Mouse (Mus musculus): Measurements from ENCODE around the gene Arhgef10l. TPM values are rescaled to one million over a fixed set of nuclear protein-coding genes. Genes with fewer than 3 reads are reported as not detected.
A peak's percentile ranks its signal among the peaks of the same experiment; 100 is the strongest.

Gene Arhgef10l
- polyA plus RNA-seq, 1 experiment from 2014 or later, result 6.7 TPM

- no peaks in the 10 kb centered on the region for H3K27me3 ChIP-seq (replicated peaks; ENCODE audit: control insufficient read depth, insufficient read depth, low read length)
- ATAC-seq (replicated peaks; ENCODE audit: low FRiP score) (no peak), DNase-seq (ENCODE audit: low spot score) (no peak)
- no peak overlapping the region for H3K4me2 ChIP-seq
- peak overlapping the region; percentile 16; the same call in 1 of the 2 replicates for H3K27ac ChIP-seq (ENCODE audit: low read depth, low read length)
- H3K4me1 ChIP-seq (replicated peaks; ENCODE audit: control insufficient read depth, insufficient read depth, low read length), result peaks cover 44% of the 10 kb centered on the region
- H3K36me3 ChIP-seq (ENCODE audit: control insufficient read depth, insufficient read depth, low read length), result no peaks in the 10 kb centered on the region
- H3K9me3 ChIP-seq (ENCODE audit: control insufficient read depth, low read length), result no peaks in the 10 kb centered on the region
- H3K9ac ChIP-seq (ENCODE audit: low read depth, low read length), result no peak overlapping the region
- no peak overlapping the region for H3K4me3 ChIP-seq (ENCODE audit: low read depth, low read length)
- WGBS, result 47% methylated on average over 12 of the region's 12 CpGs
These were observed 22.4 kb upstream of the Arhgef10l start for GRCm38 (mm10) chr4:140688044-140688825.

- Histone ChIP-seq H3K9me3 (ENCODE audit: control insufficient read depth, low read length) (no peaks in the 10 kb centered on the region), H3K4me2 (peak overlapping the region; percentile 55), H3K27me3 (replicated peaks; ENCODE audit: control insufficient read depth, insufficient read depth, low read length) (no peaks in the 10 kb centered on the region), H3K27ac (ENCODE audit: low read depth, low read length) (peak overlapping the region; percentile 92), H3K4me3 (ENCODE audit: low read depth, low read length) (peak overlapping the region; percentile 35; the same call in 1 of the 2 replicates), H3K4me1 (replicated peaks; ENCODE audit: control insufficient read depth, insufficient read depth, low read length) (peaks cover 37% of the 10 kb centered on the region), H3K9ac (ENCODE audit: low read depth, low read length) (peak overlapping the region; percentile 52), H3K36me3 (ENCODE audit: control insufficient read depth, insufficient read depth, low read length) (no peaks in the 10 kb centered on the region)
- 27% methylated on average over 6 of the region's 6 CpGs for WGBS
- DNase-seq (ENCODE audit: low spot score) (no peak), ATAC-seq (replicated peaks; ENCODE audit: low FRiP score) (no peak)
These were observed 19.1 kb upstream of the Arhgef10l start for GRCm38 (mm10) chr4:140684881-140685303.

- no peaks in the 10 kb centered on the region for H3K36me3 ChIP-seq (ENCODE audit: control insufficient read depth, insufficient read depth, low read length)
- peak overlapping the region; percentile 35 for H3K4me3 ChIP-seq (ENCODE audit: low read depth, low read length)
- peak overlapping the region; percentile 52 for H3K9ac ChIP-seq (ENCODE audit: low read depth, low read length)
- H3K9me3 ChIP-seq (ENCODE audit: control insufficient read depth, low read length), result no peaks in the 10 kb centered on the region
- ATAC-seq (replicated peaks; ENCODE audit: low FRiP score) (peak; percentile 91), DNase-seq (ENCODE audit: low spot score) (peak; percentile 80)
- H3K4me1 ChIP-seq (replicated peaks; ENCODE audit: control insufficient read depth, insufficient read depth, low read length), result peaks cover 32% of the 10 kb centered on the region
- WGBS, result 3% methylated on average over 16 of the region's 16 CpGs
- peak overlapping the region; percentile 55 for H3K4me2 ChIP-seq
- H3K27me3 ChIP-seq (replicated peaks; ENCODE audit: control insufficient read depth, insufficient read depth, low read length), result no peaks in the 10 kb centered on the region
- H3K27ac ChIP-seq (ENCODE audit: low read depth, low read length), result peak overlapping the region; percentile 92
These were observed 18.5 kb upstream of the Arhgef10l start for GRCm38 (mm10) chr4:140684141-140684871.

DNA sequence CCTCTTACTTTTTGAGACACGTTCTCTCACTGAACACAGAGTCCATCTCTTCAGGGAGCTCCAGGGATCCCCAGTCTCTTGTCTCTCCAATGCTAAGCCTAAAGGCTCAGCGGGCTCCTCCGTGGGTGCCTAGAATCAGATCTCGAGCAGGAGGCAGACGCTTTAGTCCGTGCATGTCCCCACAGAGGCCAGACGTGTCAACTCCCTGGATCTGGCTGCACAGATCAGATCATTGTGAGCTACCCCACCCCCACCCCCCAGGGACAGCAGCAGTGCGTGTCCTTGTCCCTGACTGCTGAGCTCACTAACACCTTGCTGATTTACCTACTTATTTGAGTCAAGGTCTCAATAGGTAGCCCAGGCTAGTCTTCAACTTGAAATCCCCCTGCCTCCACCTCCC lies 17.8 kb upstream of the Arhgef10l start:
- Histone ChIP-seq H3K27me3 (replicated peaks; ENCODE audit: control insufficient read depth, insufficient read depth, low read length) (no peaks in the 10 kb centered on the region), H3K27ac (ENCODE audit: low read depth, low read length) (peak overlapping the region; percentile 92), H3K4me3 (ENCODE audit: low read depth, low read length) (peak overlapping the region; percentile 35), H3K9ac (ENCODE audit: low read depth, low read length) (peak overlapping the region; percentile 52), H3K9me3 (ENCODE audit: control insufficient read depth, low read length) (no peaks in the 10 kb centered on the region), H3K4me1 (replicated peaks; ENCODE audit: control insufficient read depth, insufficient read depth, low read length) (peaks cover 26% of the 10 kb centered on the region), H3K36me3 (ENCODE audit: control insufficient read depth, insufficient read depth, low read length) (no peaks in the 10 kb centered on the region), H3K4me2 (peak overlapping the region; percentile 55)
- peak; percentile 68 for ATAC-seq (replicated peaks; ENCODE audit: low FRiP score)
- no peak for DNase-seq (ENCODE audit: low spot score)
- WGBS, result 19% methylated on average over 8 of the region's 8 CpGs

DNA sequence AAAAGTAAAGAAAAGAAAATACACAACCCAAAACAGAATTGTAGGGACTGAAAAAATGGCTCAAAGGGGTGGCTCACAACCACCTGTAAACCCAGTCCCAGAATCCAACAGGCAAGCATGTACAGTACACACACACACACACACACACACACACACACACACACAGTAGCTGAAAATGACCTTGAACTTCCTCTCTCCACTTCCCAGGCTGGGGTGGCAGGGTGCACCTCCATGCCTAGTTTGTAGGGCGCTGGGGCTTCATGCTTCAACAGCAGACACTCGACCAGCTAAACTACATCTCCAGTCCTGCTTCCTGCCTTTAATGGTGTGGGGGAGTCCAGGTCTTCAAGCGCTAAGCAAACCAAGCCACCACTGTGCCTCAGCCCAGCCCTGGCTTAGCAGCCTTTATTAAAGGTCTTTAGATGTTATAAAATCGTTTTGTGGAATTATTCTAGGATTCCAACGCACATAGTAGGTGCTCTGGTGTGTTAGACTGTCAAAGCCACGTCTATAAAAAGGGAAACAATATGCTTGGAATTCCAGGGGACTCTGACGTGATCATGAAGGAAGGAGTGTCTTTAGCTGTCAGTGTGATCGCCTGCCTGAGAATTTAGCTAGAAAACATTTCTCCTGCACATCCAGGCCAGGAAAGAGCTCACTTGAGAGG lies 15.1 kb upstream of the Arhgef10l start:
- Histone ChIP-seq H3K4me2 (no peak overlapping the region), H3K4me1 (replicated peaks; ENCODE audit: control insufficient read depth, insufficient read depth, low read length) (peaks cover 20% of the 10 kb centered on the region), H3K27ac (ENCODE audit: low read depth, low read length) (0 out of 2 replicates have a peak overlapping the region, but pooled peaks have one; percentile 1), H3K9me3 (ENCODE audit: control insufficient read depth, low read length) (no peaks in the 10 kb centered on the region), H3K27me3 (replicated peaks; ENCODE audit: control insufficient read depth, insufficient read depth, low read length) (no peaks in the 10 kb centered on the region), H3K9ac (ENCODE audit: low read depth, low read length) (no peak overlapping the region), H3K4me3 (ENCODE audit: low read depth, low read length) (no peak overlapping the region), H3K36me3 (ENCODE audit: control insufficient read depth, insufficient read depth, low read length) (no peaks in the 10 kb centered on the region)
- DNase-seq (ENCODE audit: low spot score), result no peak
- WGBS, result 42% methylated on average over 8 of the region's 8 CpGs
- ATAC-seq (replicated peaks; ENCODE audit: low FRiP score), result no peak

GRCm38 (mm10) chr4:140679723-140680380 lies 14.0 kb upstream of the Arhgef10l start:
- H3K4me1 ChIP-seq (replicated peaks; ENCODE audit: control insufficient read depth, insufficient read depth, low read length), result peaks cover 14% of the 10 kb centered on the region
- no peak overlapping the region for H3K9ac ChIP-seq (ENCODE audit: low read depth, low read length)
- ATAC-seq (replicated peaks; ENCODE audit: low FRiP score), result no peak

GRCm38 (mm10) chr4:140679038-140679437 lies 13.2 kb upstream of the Arhgef10l start:
- H3K4me3 ChIP-seq (ENCODE audit: low read depth, low read length), result no peak overlapping the region
- 16% methylated on average over 5 of the region's 5 CpGs for WGBS
- H3K36me3 ChIP-seq (ENCODE audit: control insufficient read depth, insufficient read depth, low read length), result no peaks in the 10 kb centered on the region
- H3K27ac ChIP-seq (ENCODE audit: low read depth, low read length), result no peak overlapping the region
- H3K9me3 ChIP-seq (ENCODE audit: control insufficient read depth, low read length), result no peaks in the 10 kb centered on the region
- H3K27me3 ChIP-seq (replicated peaks; ENCODE audit: control insufficient read depth, insufficient read depth, low read length), result no peaks in the 10 kb centered on the region
- H3K9ac ChIP-seq (ENCODE audit: low read depth, low read length), result no peak overlapping the region
- ATAC-seq (replicated peaks; ENCODE audit: low FRiP score), result no peak
- DNase-seq (ENCODE audit: low spot score), result no peak
- peaks cover 10% of the 10 kb centered on the region for H3K4me1 ChIP-seq (replicated peaks; ENCODE audit: control insufficient read depth, insufficient read depth, low read length)
- H3K4me2 ChIP-seq, result no peak overlapping the region

More at GRCm38 (mm10) chr4:140679723-140680380, 14.0 kb upstream of the Arhgef10l start:
- no peak overlapping the region for H3K27ac ChIP-seq (ENCODE audit: low read depth, low read length)
- no peaks in the 10 kb centered on the region for H3K9me3 ChIP-seq (ENCODE audit: control insufficient read depth, low read length)
- DNase-seq (ENCODE audit: low spot score), result no peak
- no peaks in the 10 kb centered on the region for H3K27me3 ChIP-seq (replicated peaks; ENCODE audit: control insufficient read depth, insufficient read depth, low read length)
- 23% methylated on average over 16 of the region's 18 CpGs for WGBS
- no peaks in the 10 kb centered on the region for H3K36me3 ChIP-seq (ENCODE audit: control insufficient read depth, insufficient read depth, low read length)
- peak overlapping the region; percentile 47 for H3K4me2 ChIP-seq
- H3K4me3 ChIP-seq (ENCODE audit: low read depth, low read length), result no peak overlapping the region

DNA sequence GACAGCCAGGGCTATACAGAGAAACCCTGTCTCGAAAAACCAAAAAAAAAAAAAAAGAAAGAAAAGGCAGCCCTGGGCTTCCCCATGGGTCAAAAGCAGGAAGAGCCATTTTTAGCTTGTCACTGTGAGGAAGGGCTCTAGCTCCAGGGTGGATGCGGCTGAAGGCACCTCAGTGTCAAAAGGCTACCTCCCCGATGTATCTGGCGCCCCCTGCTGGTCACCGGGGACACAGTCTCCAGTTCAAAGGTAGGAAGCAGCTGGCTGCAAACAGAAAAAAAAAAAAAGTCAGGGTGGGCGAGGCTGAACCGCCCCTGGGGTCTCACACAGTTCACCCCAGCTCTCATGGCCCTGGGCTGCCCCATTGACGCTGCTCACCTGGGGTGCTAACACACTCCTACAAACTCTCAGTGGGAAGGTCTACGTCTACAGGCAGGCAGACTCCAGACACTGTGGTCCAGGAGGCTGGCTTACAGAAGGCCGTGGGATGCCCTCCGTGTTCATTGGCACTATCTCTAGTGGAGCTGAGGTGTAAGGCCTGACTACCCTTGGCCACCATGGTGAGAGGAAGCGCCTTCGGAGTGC lies 8.6 kb upstream of the Arhgef10l start:
- DNase-seq (ENCODE audit: low spot score) (peak; percentile 81), ATAC-seq (replicated peaks; ENCODE audit: low FRiP score) (peak; percentile 42; the same call in 1 of the 2 replicates)
- Histone ChIP-seq H3K4me3 (ENCODE audit: low read depth, low read length) (no peak overlapping the region), H3K9me3 (ENCODE audit: control insufficient read depth, low read length) (no peaks in the 10 kb centered on the region), H3K27ac (ENCODE audit: low read depth, low read length) (no peak overlapping the region), H3K4me1 (replicated peaks; ENCODE audit: control insufficient read depth, insufficient read depth, low read length) (no peaks in the 10 kb centered on the region), H3K36me3 (ENCODE audit: control insufficient read depth, insufficient read depth, low read length) (no peaks in the 10 kb centered on the region), H3K27me3 (replicated peaks; ENCODE audit: control insufficient read depth, insufficient read depth, low read length) (no peaks in the 10 kb centered on the region), H3K9ac (ENCODE audit: low read depth, low read length) (no peak overlapping the region), H3K4me2 (no peak overlapping the region)
- WGBS, result 29% methylated on average over 13 of the region's 13 CpGs

All from liver, embryonic 11.5 days (tissue).